Mouse (Mus musculus) spleen, postnatal 10 days (tissue): Measurements from ENCODE around the gene Ctc1.

Experiments used
- DNase-seq, 2 experiments: peaks; one replicate each; pipeline ENCODE4 v3.0.0; 2021 to 2022; ENCODE audit warnings: low spot score in 2 of 2

The Ctc1 gene

GRCm38 (mm10) chr11:69048151-69048550, 32.4 kb downstream of the Ctc1 start:
- DNase-seq: no peak

- no peak for DNase-seq
Observed at GRCm38 (mm10) chr11:69050748-69051147, 35.0 kb downstream of the Ctc1 start.

DNA sequence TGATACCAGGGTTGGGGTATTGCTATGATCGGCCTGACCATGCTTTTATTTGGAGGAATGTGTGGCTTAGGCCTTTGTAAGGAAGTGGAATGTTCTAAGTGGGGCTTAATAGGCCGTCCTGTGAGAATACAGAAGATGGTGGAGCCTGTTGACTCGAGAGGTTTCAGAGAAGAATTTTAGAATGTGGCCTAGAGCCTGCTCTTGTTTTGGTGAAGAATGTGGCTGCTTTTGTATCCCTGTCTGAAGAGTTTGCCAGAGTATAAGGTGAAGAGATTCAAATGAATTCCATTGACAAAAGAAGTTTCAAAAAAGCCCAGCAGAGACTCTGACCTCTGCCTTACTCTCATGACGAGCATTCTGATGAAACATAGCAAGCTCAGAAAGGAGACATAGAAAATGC, 36.1 kb downstream of the Ctc1 start:
- DNase-seq: no peak

- DNase-seq: no peak
Observed at GRCm38 (mm10) chr11:69052824-69053421, 37.2 kb downstream of the Ctc1 start.

- DNase-seq: no peak
Observed at GRCm38 (mm10) chr11:69053848-69054247, 38.1 kb downstream of the Ctc1 start.

DNA sequence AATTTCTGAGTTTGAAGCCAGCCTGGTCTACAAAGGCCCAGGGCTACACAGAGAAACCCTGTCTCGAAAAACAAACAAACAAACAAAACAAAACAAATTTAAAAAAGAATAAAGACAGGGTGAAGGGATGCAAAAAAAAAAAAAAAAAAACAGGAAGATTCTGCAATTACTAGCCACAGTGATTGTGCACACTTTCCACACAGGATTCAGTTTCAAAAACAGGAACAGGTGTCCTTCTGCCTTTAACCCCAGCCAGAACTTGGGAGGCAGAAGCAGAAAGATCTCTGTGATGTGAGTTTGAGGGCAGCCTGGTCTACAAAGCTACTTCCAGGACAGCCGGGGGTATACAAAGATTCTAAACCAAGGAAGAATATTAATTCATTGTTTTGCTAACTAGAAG, 42.6 kb downstream of the Ctc1 start:
- no peak for DNase-seq

DNA sequence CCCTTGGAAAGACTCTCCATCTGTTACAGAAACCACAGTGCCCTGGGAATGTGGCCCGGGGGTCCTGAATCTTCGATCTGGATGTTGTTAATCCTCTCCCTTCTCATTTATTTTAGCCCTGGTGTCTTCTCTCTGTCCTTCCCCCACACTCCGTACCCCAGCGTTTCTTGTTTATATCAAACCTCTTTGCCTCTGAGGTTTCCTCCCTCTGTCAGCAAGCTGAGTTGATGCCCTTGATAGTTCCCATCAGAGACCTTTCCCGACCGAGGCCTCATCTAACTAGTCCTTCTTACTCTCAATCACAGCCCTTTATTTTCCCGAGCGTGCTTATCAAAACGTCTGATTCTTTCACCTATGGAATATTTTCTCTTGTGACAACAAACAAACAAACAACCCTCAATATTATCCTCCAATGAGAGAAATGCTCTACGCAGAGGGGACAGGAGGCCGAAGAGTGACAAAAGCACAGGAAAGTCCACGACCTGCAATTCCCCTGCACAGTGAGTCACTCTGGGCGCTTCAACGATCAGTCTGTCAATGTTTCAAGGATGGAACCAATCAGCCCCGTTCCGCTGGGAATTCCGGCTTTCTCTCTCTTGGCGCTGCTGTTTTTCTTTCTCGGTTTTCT, 43.1 kb downstream of the Ctc1 start:
- DNase-seq: peak in 1 of 2 experiments; percentile 32

DNA sequence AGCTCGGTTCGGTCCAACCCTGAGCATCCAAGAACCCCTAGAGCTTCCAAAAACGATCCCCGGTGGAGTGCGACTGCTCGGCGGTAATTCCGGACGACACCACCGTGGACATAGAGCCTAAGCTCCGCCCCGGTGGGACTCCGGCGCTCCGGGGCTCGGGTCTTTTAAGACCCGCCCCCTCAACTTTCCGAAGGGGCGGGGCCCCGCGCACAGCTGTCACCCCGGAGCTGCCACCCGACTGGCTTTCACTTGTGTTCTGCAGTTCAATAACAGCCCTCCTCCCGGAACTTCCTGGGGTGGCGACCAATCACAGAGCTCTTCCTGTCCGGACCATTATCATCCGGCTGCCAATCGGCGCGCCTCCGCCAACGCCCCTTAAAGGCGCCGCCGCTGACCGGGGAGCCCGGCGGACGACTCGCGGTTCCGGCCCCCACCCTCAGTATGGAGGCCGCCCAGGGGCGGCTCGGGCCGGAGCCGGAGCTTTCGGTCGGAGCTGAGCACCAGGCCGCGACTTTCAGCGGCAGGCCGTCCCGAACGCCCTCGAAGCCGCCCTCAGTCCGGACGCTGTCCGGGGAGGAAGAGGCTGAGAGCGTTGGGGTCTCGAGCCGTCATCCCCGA, 43.8 kb downstream of the Ctc1 start, which contains the start of gene Borcs6:
Gene Borcs6 (plus strand): TSS at position 361 of the 618 bp plus-strand sequence.
- DNase-seq: peak; percentile 80 to 93

DNA sequence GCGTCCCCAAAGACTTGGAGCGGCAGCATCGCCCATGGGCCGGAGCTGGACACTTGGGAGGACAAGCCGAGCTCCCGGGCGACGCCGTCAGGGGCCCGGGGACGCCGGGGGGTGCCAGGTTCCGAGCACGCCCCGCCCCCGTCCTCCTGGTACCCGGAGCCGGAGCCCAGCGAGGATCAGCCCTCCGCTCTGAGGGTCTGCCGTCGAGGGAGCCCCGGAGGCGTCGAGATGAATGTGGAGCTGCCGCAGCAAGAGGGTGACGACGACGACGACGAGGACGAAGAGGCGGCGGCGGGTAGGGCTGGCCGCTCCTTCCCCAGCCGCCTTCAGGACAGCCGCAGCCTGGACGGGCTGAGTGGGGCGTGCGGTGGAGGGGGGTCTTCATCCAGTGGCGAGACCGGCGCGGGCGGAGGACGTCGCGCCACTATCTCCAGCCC, 44.3 kb downstream of the Ctc1 start:
- peak in 1 of 2 experiments; percentile 71 for DNase-seq

- peak; percentile 55 to 66 for DNase-seq
Observed at GRCm38 (mm10) chr11:69060448-69061254, 44.9 kb downstream of the Ctc1 start.

DNA sequence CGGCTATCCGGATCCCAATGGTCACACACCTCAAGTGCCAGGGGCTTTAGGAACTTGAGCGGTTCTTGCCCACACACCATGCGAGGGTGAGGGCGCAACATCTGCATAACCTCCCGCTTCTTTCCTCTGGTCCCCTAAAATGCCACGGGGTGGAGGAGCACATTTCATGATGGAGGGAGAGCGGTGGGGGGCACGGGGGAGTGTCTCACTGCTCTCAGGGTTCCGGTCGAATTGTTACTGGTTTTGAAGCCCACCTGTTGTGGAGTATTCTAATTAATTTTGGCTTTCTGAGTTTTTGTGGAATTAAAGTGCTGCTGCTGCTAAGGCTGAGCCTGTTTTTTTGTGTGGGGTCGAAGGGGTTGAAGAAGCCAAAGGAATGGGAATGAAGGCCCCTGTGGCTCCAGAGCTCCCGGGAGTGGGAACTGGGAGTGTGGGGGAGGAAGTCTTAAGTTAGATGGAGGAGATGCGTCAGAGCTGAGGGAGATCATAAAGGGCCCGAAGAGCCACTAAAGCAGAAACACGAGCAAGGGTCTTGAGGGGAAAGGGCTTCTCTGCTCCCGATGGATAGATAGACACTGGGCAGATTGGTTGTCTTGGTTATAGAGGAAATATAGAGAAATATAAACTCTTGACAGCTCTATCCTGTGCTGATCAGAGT, 45.7 kb downstream of the Ctc1 start:
- peak in 1 of 2 experiments; percentile 36 for DNase-seq

- DNase-seq: peak; percentile 77 to 83
Observed at GRCm38 (mm10) chr11:69062194-69062760, 46.6 kb downstream of the Ctc1 start.

DNA sequence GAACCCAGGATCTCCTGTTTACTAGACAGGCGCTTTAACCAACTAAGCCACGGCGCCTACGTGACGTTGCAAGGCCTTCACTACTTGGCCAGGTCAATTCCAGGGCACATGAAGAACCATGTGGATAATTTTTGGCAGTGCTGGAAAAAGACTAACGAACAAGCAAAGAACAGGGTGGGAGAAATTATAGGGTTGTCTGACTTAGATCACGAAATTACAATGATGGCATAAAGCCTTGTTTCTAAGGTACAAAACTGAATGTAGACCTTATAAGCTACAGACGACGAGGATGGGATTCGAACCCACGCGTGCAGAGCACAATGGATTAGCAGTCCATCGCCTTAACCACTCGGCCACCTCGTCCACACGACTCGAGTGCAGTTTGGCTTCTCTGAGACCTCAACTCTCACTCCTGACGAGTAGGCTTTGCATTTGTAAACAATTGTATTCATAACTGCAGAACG, 47.1 kb downstream of the Ctc1 start:
- DNase-seq: peak; percentile 94 to 97

DNA sequence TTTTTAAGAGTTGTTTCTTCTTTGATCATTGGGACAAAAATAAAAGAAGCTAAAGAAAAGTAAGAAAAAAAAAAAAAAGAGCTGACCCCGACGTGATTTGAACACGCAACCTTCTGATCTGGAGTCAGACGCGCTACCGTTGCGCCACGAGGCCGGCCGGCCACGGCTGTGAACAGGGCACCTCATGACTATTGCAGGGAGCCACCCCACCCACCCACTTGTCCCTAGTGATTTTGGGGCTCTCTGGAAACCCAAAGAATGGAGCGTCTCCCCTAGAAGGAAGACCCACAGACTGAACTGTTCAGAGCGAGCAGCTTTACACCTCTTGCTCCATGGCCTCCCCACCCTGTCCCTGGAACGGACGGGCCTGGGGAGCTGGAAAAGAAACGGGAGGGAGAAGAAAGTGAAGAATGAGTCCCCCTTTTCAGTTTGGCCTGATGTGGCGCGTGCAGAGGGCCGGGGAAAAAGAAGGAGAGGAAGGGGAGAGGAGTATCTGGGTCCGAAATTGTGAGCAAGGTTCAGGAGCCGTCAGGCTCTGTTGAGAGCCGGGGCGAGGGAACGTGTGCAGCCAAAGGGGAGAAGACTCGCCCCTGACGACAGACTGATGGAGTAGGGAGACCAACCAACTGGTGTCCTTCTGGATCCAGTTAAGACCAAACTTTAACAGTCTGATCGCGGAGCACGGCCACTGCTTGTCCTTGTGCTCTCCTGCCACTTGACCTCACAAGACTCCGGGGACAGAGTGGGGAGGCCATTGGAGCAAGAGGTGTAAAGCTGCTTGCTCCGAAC, 47.9 kb downstream of the Ctc1 start:
- peak; percentile 91 for DNase-seq

DNA sequence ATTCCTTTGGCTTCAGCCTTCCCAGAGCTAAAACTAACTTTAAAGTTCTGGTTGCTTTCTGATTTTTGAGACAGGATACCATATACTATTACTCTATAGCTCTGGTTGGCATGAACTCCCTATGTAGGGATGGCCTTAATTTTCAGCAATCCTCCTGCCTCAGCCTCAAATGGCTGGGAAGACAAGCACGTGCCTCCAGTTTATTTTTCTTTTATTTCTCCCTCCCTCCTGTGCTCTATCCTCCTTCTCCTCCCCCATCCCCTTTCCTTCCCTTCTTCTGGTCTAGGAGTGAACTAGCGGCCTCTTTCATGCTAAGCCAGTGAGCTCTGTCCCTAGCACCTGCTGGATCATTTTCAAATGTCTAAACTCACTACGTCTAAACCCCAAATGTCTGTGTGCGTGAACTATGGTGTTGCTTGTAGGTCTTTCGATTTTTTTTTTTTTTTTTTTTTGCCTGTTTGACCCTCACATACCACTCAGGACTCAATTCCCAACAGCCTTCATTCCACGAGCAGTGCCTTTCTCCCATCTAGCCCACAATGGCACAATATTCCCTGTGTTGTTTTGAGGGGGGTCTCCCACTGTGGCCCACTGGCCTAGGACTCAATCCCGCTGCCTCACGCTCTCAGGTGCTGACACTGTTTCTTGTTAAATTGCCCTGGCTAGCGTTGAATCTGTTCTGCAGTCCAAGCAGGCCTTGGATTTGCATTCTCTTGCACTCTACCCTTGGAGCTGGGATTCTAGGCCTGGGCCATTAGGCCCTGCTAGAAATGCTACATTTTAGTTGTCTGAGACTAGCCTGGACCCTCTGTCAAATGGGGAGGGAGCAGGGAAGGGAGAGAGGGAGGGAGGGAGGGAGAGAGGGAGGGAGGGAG, 48.8 kb downstream of the Ctc1 start:
- no peak for DNase-seq

GRCm38 (mm10) chr11:69065394-69065925, 49.7 kb downstream of the Ctc1 start:
- DNase-seq: no peak

DNA sequence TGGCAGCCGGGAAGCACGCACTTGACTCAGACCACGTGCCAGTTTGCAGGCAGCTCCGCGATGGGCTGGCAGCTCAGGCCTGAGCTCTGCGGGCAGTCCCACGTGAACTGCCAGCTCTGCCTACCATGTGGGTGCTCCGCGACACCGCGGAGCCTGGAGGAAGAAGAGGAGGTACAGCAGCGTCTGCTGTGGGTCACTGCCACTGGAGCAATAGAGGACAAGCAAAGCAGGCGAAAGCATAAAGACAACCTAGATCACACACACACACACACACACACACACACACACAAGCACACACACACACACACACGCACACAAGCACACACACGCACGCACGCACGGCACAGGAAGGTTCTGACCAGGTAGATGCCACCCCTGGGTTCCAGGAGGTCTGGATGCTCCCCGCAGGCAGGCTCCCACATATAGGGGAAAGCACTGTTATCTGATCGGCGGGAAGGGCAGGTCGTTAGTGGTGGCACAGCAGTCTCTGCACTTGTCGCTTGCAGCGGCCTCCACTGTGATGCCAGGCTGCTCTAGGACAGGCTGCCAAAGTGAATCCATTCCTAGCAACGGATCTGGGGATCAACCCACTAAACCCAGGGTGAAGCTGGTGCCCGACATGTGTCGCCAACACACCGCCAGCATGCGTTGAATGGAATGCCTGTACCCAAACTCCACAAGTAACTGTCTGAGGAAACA, 50.6 kb downstream of the Ctc1 start:
- DNase-seq: peak; percentile 55 to 60

- DNase-seq: peak; percentile 88 to 91
Observed at GRCm38 (mm10) chr11:69066956-69067355, 51.2 kb downstream of the Ctc1 start.
